Mouse (Mus musculus): ENCODE results near the gene Uxs1. TPM values are rescaled to one million over a fixed set of nuclear protein-coding genes. Genes with fewer than 3 reads are reported as not detected.

Uxs1 gene
- 5.3 and 13.8 TPM in 2 replicates for total RNA-seq (2014; rRNA removed; ENCODE audit: low replicate concordance)
- 10.0 and 10.4 TPM in 2 replicates for polyA plus RNA-seq (2015; fragmentation: Nextera tagmentation; extraction: Ambion mirVana)

GRCm38 (mm10) chr1:43827763-43828194, at the start of gene Uxs1:
Uxs1 (minus strand) TSS chr1:43827800.
- H3K4me1 ChIP-seq (ENCODE audit: control insufficient read depth, insufficient read depth): peaks cover 4% of the 10 kb centered on the region; the same call in 1 of the 2 replicates
- H3K4me2 ChIP-seq (ENCODE audit: low read depth, low read length): peak within 1 kb of the TSS; percentile 90
- H3K9me3 ChIP-seq (replicated peaks; ENCODE audit: control insufficient read depth, low read length): no peaks in the 10 kb centered on the region
- peak within 1 kb of the TSS; percentile 73 for H3K27ac ChIP-seq (ENCODE audit: low read depth)
- ATAC-seq (ENCODE audit: insufficient read depth, low read depth) (peak; percentile 99), DNase-seq (ENCODE audit: low spot score) (peak; percentile 97)
- peak within 1 kb of the TSS; percentile 77 for H3K9ac ChIP-seq (replicated peaks; ENCODE audit: low read depth, low read length)
- no peaks in the 10 kb centered on the region for H3K27me3 ChIP-seq (ENCODE audit: control insufficient read depth, insufficient read depth, low read length)
- H3K36me3 ChIP-seq (replicated peaks; ENCODE audit: control insufficient read depth, insufficient read depth, low read length): no peaks in the 10 kb centered on the region
- H3K4me3 ChIP-seq (ENCODE audit: low read depth, low read length): peak within 1 kb of the TSS; percentile 90
- no peak for TF ChIP-seq EP300 (IDR thresholded peaks at IDR 0.05; ENCODE audit: low read depth)
- TF ChIP-seq CTCF (IDR thresholded peaks at IDR 0.05; ENCODE audit: low read depth): no peak
- 1% methylated on average over 41 of the region's 41 CpGs for WGBS

- TF ChIP-seq EP300 (IDR thresholded peaks at IDR 0.05; ENCODE audit: low read depth): no peak
- TF ChIP-seq CTCF (IDR thresholded peaks at IDR 0.05; ENCODE audit: low read depth): no peak
- Histone ChIP-seq H3K9ac (replicated peaks; ENCODE audit: low read depth, low read length) (no peak overlapping the region), H3K36me3 (replicated peaks; ENCODE audit: control insufficient read depth, insufficient read depth, low read length) (no peaks in the 10 kb centered on the region), H3K4me1 (ENCODE audit: control insufficient read depth, insufficient read depth) (no peaks in the 10 kb centered on the region), H3K27me3 (ENCODE audit: control insufficient read depth, insufficient read depth, low read length) (no peaks in the 10 kb centered on the region), H3K4me3 (ENCODE audit: low read depth, low read length) (no peak overlapping the region), H3K27ac (ENCODE audit: low read depth) (no peak overlapping the region), H3K9me3 (replicated peaks; ENCODE audit: control insufficient read depth, low read length) (no peaks in the 10 kb centered on the region), H3K4me2 (ENCODE audit: low read depth, low read length) (no peak overlapping the region)
- DNase-seq (ENCODE audit: low spot score) (no peak), ATAC-seq (ENCODE audit: insufficient read depth, low read depth) (no peak)
- WGBS: 77% methylated on average over 6 of the region's 6 CpGs
Measured at GRCm38 (mm10) chr1:43877233-43877632, 49.6 kb upstream of the Uxs1 start.

- Histone ChIP-seq H3K4me2 (ENCODE audit: low read depth, low read length) (no peak overlapping the region), H3K4me3 (ENCODE audit: low read depth, low read length) (no peak overlapping the region), H3K36me3 (replicated peaks; ENCODE audit: control insufficient read depth, insufficient read depth, low read length) (no peaks in the 10 kb centered on the region), H3K27me3 (ENCODE audit: control insufficient read depth, insufficient read depth, low read length) (no peaks in the 10 kb centered on the region), H3K27ac (ENCODE audit: low read depth) (no peak overlapping the region), H3K4me1 (ENCODE audit: control insufficient read depth, insufficient read depth) (no peaks in the 10 kb centered on the region), H3K9me3 (replicated peaks; ENCODE audit: control insufficient read depth, low read length) (no peaks in the 10 kb centered on the region), H3K9ac (replicated peaks; ENCODE audit: low read depth, low read length) (no peak overlapping the region)
- no peak for DNase-seq (ENCODE audit: low spot score)
- no peak for ATAC-seq (ENCODE audit: insufficient read depth, low read depth)
- TF ChIP-seq CTCF (IDR thresholded peaks at IDR 0.05; ENCODE audit: low read depth): no peak
- TF ChIP-seq EP300 (IDR thresholded peaks at IDR 0.05; ENCODE audit: low read depth): no peak
Measured at GRCm38 (mm10) chr1:43871116-43871515, 43.5 kb upstream of the Uxs1 start.

GRCm38 (mm10) chr1:43868510-43868909, 40.9 kb upstream of the Uxs1 start:
- Histone ChIP-seq H3K9ac (replicated peaks; ENCODE audit: low read depth, low read length) (no peak overlapping the region), H3K27me3 (ENCODE audit: control insufficient read depth, insufficient read depth, low read length) (no peaks in the 10 kb centered on the region), H3K4me2 (ENCODE audit: low read depth, low read length) (no peak overlapping the region), H3K36me3 (replicated peaks; ENCODE audit: control insufficient read depth, insufficient read depth, low read length) (no peaks in the 10 kb centered on the region), H3K4me1 (ENCODE audit: control insufficient read depth, insufficient read depth) (no peaks in the 10 kb centered on the region), H3K4me3 (ENCODE audit: low read depth, low read length) (no peak overlapping the region), H3K27ac (ENCODE audit: low read depth) (no peak overlapping the region), H3K9me3 (replicated peaks; ENCODE audit: control insufficient read depth, low read length) (no peaks in the 10 kb centered on the region)
- ATAC-seq (ENCODE audit: insufficient read depth, low read depth): no peak
- 43% methylated on average over 1 of the region's 1 CpGs for WGBS
- no peak for DNase-seq (ENCODE audit: low spot score)
- TF ChIP-seq CTCF (IDR thresholded peaks at IDR 0.05; ENCODE audit: low read depth) (no peak), EP300 (IDR thresholded peaks at IDR 0.05; ENCODE audit: low read depth) (no peak)

- no peak for TF ChIP-seq EP300 (IDR thresholded peaks at IDR 0.05; ENCODE audit: low read depth)
- no peak for TF ChIP-seq CTCF (IDR thresholded peaks at IDR 0.05; ENCODE audit: low read depth)
- ATAC-seq (ENCODE audit: insufficient read depth, low read depth): no peak
- H3K4me3 ChIP-seq (ENCODE audit: low read depth, low read length): no peak overlapping the region
Measured at GRCm38 (mm10) chr1:43864758-43865157, 37.2 kb upstream of the Uxs1 start.

GRCm38 (mm10) chr1:43862614-43863013, 35.0 kb upstream of the Uxs1 start:
- DNase-seq (ENCODE audit: low spot score) (no peak), ATAC-seq (ENCODE audit: insufficient read depth, low read depth) (no peak)
- no peaks in the 10 kb centered on the region for H3K9me3 ChIP-seq (replicated peaks; ENCODE audit: control insufficient read depth, low read length)
- no peak overlapping the region for H3K27ac ChIP-seq (ENCODE audit: low read depth)
- H3K27me3 ChIP-seq (ENCODE audit: control insufficient read depth, insufficient read depth, low read length): no peaks in the 10 kb centered on the region
- H3K9ac ChIP-seq (replicated peaks; ENCODE audit: low read depth, low read length): no peak overlapping the region
- H3K36me3 ChIP-seq (replicated peaks; ENCODE audit: control insufficient read depth, insufficient read depth, low read length): no peaks in the 10 kb centered on the region
- no peak for TF ChIP-seq EP300 (IDR thresholded peaks at IDR 0.05; ENCODE audit: low read depth)
- no peak for TF ChIP-seq CTCF (IDR thresholded peaks at IDR 0.05; ENCODE audit: low read depth)
- no peaks in the 10 kb centered on the region for H3K4me1 ChIP-seq (ENCODE audit: control insufficient read depth, insufficient read depth)
- H3K4me3 ChIP-seq (ENCODE audit: low read depth, low read length): no peak overlapping the region
- WGBS: 86% methylated on average over 4 of the region's 4 CpGs
- H3K4me2 ChIP-seq (ENCODE audit: low read depth, low read length): no peak overlapping the region

More at GRCm38 (mm10) chr1:43864758-43865157, 37.2 kb upstream of the Uxs1 start:
- Histone ChIP-seq H3K9me3 (replicated peaks; ENCODE audit: control insufficient read depth, low read length) (no peaks in the 10 kb centered on the region), H3K36me3 (replicated peaks; ENCODE audit: control insufficient read depth, insufficient read depth, low read length) (no peaks in the 10 kb centered on the region), H3K4me2 (ENCODE audit: low read depth, low read length) (no peak overlapping the region), H3K4me1 (ENCODE audit: control insufficient read depth, insufficient read depth) (no peaks in the 10 kb centered on the region), H3K9ac (replicated peaks; ENCODE audit: low read depth, low read length) (no peak overlapping the region), H3K27me3 (ENCODE audit: control insufficient read depth, insufficient read depth, low read length) (no peaks in the 10 kb centered on the region), H3K27ac (ENCODE audit: low read depth) (no peak overlapping the region)
- no peak for DNase-seq (ENCODE audit: low spot score)
